Mouse (Mus musculus): ENCODE results near the gene Fam120b. TPM values are rescaled to one million over a fixed set of nuclear protein-coding genes. Genes with fewer than 3 reads are reported as not detected.

Gene Fam120b
- polyA plus RNA-seq, 1 experiment = 33.8 TPM

GRCm38 (mm10) chr17:15375701-15376493, 20.1 kb upstream of the Fam120b start:
- TF ChIP-seq CTCF (IDR thresholded peaks at IDR 0.05; ENCODE audit: borderline replicate concordance, insufficient read depth, low read depth, low read length) = no peak
- TF ChIP-seq POLR2A (IDR thresholded peaks at IDR 0.05; ENCODE audit: borderline replicate concordance, insufficient read depth, low read length) = no peak
- DNase-seq = peak; percentile 54 to 61
- Histone ChIP-seq H3K4me1 (ENCODE audit: control insufficient read depth, insufficient read depth, low read length) (no peaks in the 10 kb centered on the region), H3K27ac (ENCODE audit: insufficient read depth, low read length) (no peak overlapping the region), H3K4me3 (replicated peaks; ENCODE audit: insufficient read depth, low read depth, low read length) (peak overlapping the region; percentile 53), H3K27me3 (ENCODE audit: control insufficient read depth, insufficient read depth, low read length) (peaks cover 2% of the 10 kb centered on the region; the same call in 1 of the 2 replicates)
- under 1% methylated on average over 68 of the region's 69 CpGs for WGBS

GRCm38 (mm10) chr17:15376494-15377181, 19.4 kb upstream of the Fam120b start, which contains the start of gene Dll1:
Dll1 (minus strand) TSS chr17:15376872.
- Histone ChIP-seq H3K27me3 (ENCODE audit: control insufficient read depth, insufficient read depth, low read length) (peaks cover 2% of the 10 kb centered on the region; the same call in 1 of the 2 replicates), H3K4me1 (ENCODE audit: control insufficient read depth, insufficient read depth, low read length) (no peaks in the 10 kb centered on the region), H3K4me3 (replicated peaks; ENCODE audit: insufficient read depth, low read depth, low read length) (peak within 1 kb of the TSS; percentile 53), H3K27ac (ENCODE audit: insufficient read depth, low read length) (no peak within 1 kb of the TSS)
- WGBS = 1% methylated on average over 36 of the region's 36 CpGs
- no peak for TF ChIP-seq CTCF (IDR thresholded peaks at IDR 0.05; ENCODE audit: borderline replicate concordance, insufficient read depth, low read depth, low read length)
- no peak for TF ChIP-seq POLR2A (IDR thresholded peaks at IDR 0.05; ENCODE audit: borderline replicate concordance, insufficient read depth, low read length)
- DNase-seq = peak; percentile 40

- Histone ChIP-seq H3K4me1 (ENCODE audit: control insufficient read depth, insufficient read depth, low read length) (no peaks in the 10 kb centered on the region), H3K27me3 (ENCODE audit: control insufficient read depth, insufficient read depth, low read length) (peaks cover 2% of the 10 kb centered on the region; the same call in 1 of the 2 replicates), H3K27ac (ENCODE audit: insufficient read depth, low read length) (no peak overlapping the region), H3K4me3 (replicated peaks; ENCODE audit: insufficient read depth, low read depth, low read length) (no peak overlapping the region)
- TF ChIP-seq POLR2A (IDR thresholded peaks at IDR 0.05; ENCODE audit: borderline replicate concordance, insufficient read depth, low read length) = no peak
- TF ChIP-seq CTCF (IDR thresholded peaks at IDR 0.05; ENCODE audit: borderline replicate concordance, insufficient read depth, low read depth, low read length) = no peak
- WGBS = 2% methylated on average over 1 of the region's 1 CpGs
- peak in 1 of 2 experiments; percentile 31 for DNase-seq
These were observed 18.1 kb upstream of the Fam120b start for GRCm38 (mm10) chr17:15377901-15378300.

- 23% methylated on average over 15 of the region's 15 CpGs for WGBS
- DNase-seq = no peak
- no peaks in the 10 kb centered on the region for H3K4me1 ChIP-seq (ENCODE audit: control insufficient read depth, insufficient read depth, low read length)
- H3K4me3 ChIP-seq (replicated peaks; ENCODE audit: insufficient read depth, low read depth, low read length) = no peak overlapping the region
- H3K27ac ChIP-seq (ENCODE audit: insufficient read depth, low read length) = no peak overlapping the region
- peaks cover 2% of the 10 kb centered on the region; the same call in 1 of the 2 replicates for H3K27me3 ChIP-seq (ENCODE audit: control insufficient read depth, insufficient read depth, low read length)
- TF ChIP-seq CTCF (IDR thresholded peaks at IDR 0.05; ENCODE audit: borderline replicate concordance, insufficient read depth, low read depth, low read length) = no peak
- no peak for TF ChIP-seq POLR2A (IDR thresholded peaks at IDR 0.05; ENCODE audit: borderline replicate concordance, insufficient read depth, low read length)
These were observed 17.4 kb upstream of the Fam120b start for GRCm38 (mm10) chr17:15378413-15379109.

- WGBS = 27% methylated on average over 17 of the region's 17 CpGs
- Histone ChIP-seq H3K27ac (ENCODE audit: insufficient read depth, low read length) (no peak overlapping the region), H3K4me3 (replicated peaks; ENCODE audit: insufficient read depth, low read depth, low read length) (no peak overlapping the region), H3K4me1 (ENCODE audit: control insufficient read depth, insufficient read depth, low read length) (no peaks in the 10 kb centered on the region), H3K27me3 (ENCODE audit: control insufficient read depth, insufficient read depth, low read length) (peaks cover 2% of the 10 kb centered on the region; the same call in 1 of the 2 replicates)
- TF ChIP-seq POLR2A (IDR thresholded peaks at IDR 0.05; ENCODE audit: borderline replicate concordance, insufficient read depth, low read length) = no peak
- TF ChIP-seq CTCF (IDR thresholded peaks at IDR 0.05; ENCODE audit: borderline replicate concordance, insufficient read depth, low read depth, low read length) = no peak
- DNase-seq = no peak
These were observed 16.1 kb upstream of the Fam120b start for GRCm38 (mm10) chr17:15379741-15380526.

GRCm38 (mm10) chr17:15380641-15381051, 15.4 kb upstream of the Fam120b start:
- no peaks in the 10 kb centered on the region for H3K4me1 ChIP-seq (ENCODE audit: control insufficient read depth, insufficient read depth, low read length)
- H3K27me3 ChIP-seq (ENCODE audit: control insufficient read depth, insufficient read depth, low read length) = peaks cover 2% of the 10 kb centered on the region; the same call in 1 of the 2 replicates
- H3K4me3 ChIP-seq (replicated peaks; ENCODE audit: insufficient read depth, low read depth, low read length) = peak overlapping the region; percentile 23
- WGBS = 1% methylated on average over 27 of the region's 27 CpGs
- no peak for DNase-seq
- no peak overlapping the region for H3K27ac ChIP-seq (ENCODE audit: insufficient read depth, low read length)
- TF ChIP-seq POLR2A (IDR thresholded peaks at IDR 0.05; ENCODE audit: borderline replicate concordance, insufficient read depth, low read length) (no peak), CTCF (IDR thresholded peaks at IDR 0.05; ENCODE audit: borderline replicate concordance, insufficient read depth, low read depth, low read length) (no peak)

Data from cerebellum, adult 2 months (tissue).